Mouse (Mus musculus) ovary, postnatal 10 days (tissue): ENCODE measurements around the gene Wnt5a.
A peak's percentile ranks its signal among the peaks of the same experiment; 100 is the strongest.

Experiments
- DNase-seq: peaks from one replicate; pipeline ENCODE4 v3.0.0; 2022; ENCODE audit warnings: low spot score

Gene Wnt5a

DNA sequence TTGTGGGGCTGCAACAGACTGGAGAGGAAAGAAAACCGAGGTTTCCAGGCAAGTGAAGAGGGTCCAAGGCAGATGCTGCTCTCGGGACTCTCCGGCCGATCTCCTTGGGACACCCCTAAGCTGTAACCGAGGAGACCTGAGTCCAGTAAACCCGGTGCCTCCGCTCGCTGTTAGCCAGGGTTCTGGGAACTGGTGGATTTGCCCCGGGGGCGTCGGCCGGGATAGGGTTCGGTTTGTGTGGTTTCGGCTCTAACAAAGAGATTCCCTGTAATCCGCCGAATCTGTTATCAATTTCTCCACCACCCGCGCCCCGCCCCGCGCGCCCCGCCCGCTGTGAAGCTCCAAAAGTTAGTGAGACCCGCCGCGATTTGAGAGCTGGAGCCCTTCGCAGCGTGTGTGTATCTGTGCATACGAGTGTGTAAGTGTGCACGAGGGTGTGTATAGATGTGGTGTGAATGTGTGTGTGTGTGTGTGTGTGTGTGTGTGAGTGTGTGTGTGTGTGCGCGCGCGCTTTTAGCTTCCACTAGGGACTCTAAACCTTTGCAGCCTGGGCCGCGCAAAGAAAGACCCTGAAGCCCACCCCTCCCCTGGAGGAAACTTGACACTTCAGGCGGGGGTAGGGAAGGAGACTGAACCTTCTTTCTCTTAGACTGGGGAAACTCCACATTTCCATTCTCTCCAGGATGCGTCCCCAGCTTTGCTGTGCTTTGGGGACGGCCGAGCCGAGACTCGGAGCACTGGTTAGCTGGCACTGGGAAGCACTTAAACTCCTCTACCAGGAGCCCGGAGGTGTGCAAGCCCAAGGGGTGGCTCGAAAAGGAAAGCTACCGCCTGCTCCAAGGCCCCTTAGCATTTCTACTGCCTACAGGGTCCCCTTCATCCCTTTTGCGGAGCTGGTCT lies 5.1 kb downstream of the Wnt5a start:
- DNase-seq: peak; percentile 33

DNA sequence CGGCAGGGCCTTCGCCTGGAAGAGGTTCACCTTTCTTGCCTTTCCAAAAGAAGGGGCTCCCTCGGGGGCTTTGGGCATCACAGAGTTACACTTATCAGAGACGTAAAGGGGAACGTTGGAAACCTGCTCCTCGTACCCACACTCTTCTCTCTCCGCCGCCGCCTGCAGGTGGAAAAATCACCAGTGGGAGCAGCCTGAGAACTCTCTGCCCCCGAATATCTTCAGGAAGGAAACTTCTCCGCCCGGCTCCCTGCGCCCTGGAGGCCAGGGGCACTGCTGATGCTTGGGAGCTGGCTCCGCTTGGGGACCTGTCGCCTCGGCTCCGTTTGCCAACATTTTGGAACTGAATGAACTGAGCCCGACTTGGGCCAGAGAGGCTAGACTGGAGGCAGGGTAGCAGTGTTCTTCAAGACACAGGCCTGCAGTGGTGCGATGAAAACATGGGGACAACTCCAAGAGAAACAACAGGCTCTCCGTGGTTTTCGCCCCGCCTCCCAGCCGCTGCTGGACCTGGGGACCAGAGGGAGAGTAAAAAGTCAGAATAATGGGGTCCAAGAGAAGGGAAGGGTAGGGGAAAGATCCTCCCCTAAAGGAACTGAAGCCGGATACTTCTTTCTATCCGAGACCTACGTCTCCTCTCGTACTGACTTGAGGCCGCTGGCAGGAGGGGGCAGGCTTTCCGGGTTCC lies 5.9 kb downstream of the Wnt5a start:
- peak; percentile 24 for DNase-seq

DNA sequence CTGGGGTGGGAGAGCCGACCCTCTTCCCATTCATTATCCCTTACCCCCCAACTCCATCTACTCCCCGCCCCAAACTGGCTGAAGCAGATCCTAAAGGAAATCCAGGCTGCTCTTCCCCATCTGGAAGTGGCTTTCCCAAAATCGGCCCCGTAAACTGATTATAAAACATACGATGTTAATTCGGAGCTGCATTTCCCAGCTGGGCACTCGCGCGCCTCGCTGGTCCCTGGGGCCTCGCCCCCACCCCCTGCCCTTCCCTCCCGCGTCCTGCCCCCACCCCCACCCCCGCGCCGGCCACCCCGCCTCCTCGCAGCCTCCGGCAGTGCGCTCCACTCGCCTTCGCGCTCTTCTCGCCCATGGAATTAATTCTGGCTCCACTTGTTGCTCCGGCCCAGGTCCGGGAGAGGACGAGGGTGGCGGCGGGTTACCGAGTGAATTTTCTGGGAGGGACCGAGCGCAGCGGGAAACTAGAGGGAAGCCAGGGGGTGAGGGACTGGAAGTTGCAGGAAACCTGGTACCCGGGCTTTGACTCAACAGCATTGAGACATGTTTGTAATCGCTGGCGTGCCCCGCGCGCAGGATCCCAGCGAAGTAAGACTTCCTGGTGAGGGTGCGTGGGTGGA lies 6.6 kb downstream of the Wnt5a start:
- DNase-seq: peak; percentile 32

DNA sequence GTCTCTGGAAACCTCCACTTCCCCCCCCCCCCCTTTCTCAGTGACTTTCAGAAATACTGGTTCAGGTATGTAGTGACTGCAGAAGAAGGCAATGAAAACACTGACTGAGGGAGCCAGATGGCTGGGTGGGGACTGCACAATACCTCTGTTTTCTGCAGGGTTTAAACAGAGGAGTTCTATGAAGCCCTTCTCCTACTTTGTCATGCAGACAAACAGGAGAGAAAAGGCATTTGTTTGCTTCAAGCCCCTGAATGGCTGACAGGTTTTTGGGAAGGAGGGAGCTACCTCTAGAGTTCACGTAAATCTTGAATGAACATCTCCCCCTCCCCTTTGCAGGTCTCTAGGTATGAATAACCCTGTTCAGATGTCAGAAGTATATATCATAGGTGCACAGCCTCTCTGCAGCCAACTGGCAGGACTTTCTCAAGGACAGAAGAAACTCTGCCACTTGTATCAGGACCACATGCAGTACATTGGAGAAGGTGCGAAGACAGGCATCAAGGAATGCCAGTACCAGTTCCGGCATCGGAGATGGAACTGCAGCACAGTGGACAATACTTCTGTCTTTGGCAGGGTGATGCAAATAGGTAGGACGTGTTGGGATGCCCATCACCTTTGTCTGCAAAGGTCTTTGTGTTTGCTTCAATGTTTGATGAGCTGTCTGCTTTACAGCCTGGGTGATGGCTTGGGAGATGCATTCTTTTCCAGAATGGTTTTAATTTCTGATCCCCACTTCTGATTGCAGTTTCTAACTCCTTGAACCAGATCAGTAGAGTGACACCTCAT lies 8.4 kb downstream of the Wnt5a start:
- DNase-seq: no peak

DNA sequence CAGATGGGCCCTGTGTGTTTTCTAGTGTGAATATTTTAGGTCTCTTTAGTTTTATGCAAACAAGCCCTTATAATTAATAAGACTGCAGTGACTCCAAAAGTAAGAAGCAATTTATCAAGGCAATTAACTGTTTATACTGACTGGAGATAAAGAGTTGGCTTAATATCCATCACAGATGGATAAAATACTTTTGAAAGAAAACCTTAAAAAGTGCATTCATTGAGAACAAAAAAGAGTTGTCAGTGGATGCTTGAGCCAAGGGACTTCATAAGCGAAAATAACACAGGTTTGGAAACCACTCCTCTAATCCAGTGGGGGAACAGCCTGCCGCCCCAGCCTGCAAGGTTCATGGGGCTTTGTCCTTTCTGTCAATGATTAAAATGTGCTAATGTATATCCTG lies 9.6 kb downstream of the Wnt5a start:
- no peak for DNase-seq

DNA sequence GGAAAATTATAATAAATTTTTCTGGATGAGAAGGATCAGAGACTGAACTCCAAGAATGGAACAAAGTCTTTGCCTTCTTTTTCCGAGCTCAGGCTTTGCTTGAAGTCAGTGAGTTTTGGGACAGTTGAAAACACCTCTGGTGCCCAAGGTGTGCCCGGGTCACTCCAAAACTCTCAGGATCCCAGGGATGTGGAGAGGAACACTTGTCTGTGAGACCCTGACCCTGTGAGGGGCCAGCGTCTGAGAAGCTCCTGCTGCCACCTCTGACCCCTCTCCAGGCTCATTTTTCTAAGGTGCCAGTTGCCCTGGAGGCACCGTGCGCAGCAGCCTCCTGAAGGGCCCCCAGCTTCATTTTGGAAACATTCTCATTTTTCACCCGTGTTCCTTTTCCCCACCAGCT lies 10.8 kb downstream of the Wnt5a start:
- no peak for DNase-seq

DNA sequence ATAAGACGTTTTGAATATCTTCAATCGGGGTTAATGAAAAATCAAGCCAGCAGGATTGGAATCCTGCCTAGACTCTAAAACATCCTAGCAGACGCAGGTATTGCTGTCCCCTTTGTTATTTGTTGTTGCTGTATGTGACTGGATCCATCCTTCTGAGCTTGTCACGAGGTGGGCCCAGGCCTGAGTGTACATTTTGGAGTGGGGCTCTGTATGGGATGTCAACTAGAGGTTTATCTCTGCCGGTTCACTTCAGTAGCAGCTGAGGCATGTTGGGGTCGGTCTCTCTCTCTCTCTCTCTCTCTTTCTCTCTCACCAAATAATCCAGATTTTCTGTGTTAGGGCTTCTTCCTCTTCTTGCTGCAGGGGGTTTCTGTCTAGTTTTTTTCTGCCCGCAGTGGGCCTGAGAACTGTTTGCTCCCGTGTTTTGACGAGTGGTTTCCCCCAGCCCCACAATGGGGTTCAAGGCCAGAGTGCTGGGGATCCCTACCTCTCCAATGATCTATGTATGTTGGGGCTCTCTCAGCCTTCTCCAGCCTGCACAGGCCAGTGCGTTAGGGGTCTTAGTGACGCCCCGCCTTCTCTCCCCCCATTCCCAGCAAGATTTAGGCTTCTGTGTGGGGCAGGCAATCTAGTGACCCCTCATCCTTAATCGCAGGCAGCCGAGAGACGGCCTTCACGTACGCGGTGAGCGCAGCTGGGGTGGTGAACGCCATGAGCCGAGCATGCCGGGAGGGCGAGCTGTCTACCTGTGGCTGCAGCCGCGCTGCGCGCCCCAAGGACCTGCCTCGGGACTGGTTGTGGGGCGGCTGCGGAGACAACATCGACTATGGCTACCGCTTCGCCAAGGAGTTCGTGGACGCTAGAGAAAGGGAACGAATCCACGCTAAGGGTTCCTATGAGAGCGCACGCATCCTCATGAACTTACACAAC lies 13.3 kb downstream of the Wnt5a start:
- DNase-seq: no peak

DNA sequence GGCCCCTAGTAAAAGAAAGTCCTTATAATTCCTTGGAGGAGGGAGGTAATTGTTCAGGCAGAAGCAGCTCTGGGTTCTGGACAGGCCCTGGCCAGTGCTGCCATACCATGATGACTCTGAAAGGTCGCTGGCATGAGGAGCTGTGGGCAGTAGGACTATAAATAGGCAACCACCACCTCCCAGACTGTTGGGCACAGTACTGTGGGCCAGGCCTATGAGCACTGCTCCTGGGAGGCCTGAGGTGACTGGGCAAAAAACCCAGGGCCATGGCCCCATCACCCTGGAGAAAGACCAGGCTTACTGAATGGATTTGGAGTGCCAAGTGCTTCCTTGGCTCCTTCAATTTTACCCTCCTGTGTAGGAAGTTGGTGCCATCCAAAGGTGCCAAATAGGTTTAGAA lies 16.6 kb downstream of the Wnt5a start:
- no peak for DNase-seq

DNA sequence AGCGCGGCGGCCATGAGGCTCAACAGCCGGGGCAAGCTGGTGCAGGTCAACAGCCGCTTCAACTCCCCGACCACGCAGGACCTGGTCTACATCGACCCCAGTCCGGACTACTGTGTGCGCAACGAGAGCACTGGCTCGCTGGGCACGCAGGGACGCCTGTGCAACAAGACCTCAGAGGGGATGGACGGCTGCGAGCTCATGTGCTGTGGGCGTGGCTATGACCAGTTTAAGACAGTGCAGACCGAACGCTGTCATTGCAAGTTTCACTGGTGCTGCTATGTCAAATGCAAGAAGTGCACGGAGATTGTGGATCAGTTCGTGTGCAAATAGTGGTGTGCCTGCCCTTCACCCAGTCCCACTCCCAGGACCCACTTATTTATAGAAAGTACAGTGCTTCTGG lies 18.1 kb downstream of the Wnt5a start:
- no peak for DNase-seq

DNA sequence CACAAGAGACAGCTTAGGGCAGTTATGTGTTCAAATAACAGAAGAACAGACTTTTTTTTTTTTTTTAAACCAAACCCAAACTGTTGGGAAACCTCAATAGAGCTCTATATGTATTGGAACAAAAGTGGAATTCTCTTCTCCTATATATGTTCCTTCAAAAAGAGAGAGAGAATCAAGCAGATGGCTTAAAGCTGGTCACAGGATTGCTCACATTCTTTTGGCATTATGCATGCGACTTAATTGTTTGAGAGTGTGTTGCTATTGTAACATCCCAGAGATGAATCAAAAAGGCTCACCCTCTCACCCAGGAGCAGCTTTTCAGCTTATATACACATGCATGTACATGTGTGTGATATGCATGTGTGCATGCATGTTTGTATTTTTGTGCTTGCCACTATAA lies 21.0 kb downstream of the Wnt5a start:
- no peak for DNase-seq

DNA sequence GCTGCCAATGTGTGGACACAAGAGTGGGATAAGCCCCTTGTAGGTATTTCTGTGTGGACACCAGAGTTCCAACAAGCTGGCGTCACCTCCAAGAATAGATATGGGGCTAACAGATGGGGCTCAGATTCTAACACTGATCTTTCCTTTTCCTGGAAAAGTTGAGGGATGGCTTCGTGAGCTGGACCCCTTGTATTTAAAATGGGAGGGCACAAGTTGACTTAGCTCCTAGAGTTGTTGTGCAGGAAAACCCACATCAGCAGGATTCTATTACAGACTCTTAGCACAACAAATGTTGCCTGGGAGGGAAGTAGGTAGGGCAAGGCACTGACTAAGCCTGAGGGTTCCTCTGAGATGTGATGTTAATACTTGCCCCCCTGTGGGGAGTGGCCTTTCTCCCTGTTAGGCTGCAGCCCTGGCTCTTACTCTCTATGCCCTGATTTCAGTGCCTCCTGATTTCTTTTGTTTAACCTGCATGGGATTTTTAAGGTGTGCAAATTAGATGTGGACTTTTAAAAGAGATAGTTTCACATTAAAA lies 23.7 kb downstream of the Wnt5a start:
- no peak for DNase-seq

DNA sequence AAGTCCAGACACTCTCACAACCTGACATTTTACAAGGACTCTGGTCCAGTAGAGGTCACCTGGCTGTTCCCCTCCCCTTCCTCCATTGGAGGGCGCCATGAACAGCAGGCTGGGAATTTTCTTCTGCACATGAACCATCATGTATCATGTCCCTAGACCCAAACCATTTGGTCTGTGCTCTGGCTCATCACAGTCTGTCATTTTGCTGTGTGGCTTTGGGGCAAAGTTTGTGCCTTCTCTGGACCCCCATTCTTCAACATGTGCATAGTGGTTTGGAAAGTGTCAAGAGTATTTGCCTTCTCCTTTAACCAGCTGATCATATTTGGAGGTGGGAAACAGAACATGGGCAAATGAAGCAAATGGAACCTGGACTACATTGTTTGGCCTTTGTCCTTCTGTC lies 27.0 kb downstream of the Wnt5a start:
- no peak for DNase-seq

DNA sequence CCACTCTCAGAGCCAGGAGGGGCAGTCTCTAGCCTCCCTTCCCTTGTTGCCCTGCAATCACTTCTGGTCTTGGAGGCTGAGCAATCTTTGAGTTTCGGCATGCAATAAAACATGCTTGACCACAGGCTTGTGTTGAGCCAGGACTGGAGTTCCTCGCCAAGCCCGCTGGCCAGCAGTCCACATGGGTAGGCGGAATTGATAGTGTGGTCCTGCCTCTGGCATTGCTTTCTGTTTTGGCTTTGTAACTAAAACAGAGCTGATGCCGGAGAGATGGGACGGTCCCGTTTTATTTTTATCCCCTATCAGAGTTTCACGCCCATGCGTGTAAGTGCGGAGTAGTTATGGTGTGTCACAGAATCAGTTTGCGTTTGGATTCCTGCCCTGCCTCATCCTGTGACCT lies 28.4 kb downstream of the Wnt5a start:
- DNase-seq: no peak

DNA sequence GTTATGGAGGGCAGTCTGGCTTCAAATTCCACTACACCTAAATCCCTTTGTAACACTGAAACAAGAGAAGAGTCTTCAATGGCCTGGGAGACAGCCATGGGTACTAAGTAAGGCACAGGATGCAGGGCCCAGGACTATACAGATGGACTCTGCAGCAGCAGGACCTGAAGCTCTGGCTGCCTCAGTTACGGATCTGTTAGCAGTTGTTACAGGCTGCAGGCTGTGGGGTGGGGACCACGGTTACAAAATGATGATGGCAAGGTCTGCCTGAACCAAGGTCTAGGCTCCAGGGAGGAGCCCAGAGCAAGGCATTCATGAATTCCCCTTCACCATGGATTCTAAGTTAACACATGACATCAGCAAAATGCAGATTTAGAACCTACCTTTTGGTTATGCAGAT lies 29.3 kb downstream of the Wnt5a start:
- no peak for DNase-seq

DNA sequence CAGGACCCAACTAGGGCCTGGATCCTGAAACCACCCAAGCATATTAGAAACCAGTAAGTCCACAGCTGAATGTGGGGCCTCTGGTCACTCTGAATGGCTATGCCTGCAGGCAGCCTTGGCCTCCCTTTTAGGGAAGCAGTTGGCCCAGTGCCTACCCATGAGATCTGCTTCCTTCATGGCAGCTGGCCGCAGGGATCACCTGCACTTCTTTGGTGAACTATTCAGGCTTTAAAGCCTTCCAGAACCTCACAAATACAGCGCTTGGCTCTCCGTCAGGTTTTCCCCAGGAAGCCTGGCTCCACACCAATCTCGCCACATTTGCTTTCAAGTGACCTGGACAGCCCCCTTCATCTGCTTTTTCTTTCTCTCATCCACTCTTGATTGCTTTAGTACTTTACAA lies 31.3 kb downstream of the Wnt5a start:
- no peak for DNase-seq

DNA sequence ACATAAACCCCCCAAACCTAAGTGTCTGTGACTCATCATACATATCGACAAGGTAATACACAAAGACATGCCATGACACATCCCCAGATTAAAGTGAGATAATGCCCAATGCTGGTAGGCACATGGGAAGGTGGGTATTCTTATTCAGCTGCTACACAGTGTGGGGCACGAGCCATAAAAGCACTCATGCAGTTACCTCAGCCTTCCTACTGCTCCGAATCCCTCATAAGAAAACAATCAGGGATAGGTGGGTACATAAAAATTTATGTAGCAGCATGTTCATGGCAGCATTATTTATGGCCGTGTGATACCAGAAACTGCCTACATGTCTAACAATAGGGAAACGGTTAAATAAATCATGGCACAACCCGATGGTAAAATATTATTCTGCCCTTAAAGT lies 35.0 kb downstream of the Wnt5a start:
- DNase-seq: no peak

DNA sequence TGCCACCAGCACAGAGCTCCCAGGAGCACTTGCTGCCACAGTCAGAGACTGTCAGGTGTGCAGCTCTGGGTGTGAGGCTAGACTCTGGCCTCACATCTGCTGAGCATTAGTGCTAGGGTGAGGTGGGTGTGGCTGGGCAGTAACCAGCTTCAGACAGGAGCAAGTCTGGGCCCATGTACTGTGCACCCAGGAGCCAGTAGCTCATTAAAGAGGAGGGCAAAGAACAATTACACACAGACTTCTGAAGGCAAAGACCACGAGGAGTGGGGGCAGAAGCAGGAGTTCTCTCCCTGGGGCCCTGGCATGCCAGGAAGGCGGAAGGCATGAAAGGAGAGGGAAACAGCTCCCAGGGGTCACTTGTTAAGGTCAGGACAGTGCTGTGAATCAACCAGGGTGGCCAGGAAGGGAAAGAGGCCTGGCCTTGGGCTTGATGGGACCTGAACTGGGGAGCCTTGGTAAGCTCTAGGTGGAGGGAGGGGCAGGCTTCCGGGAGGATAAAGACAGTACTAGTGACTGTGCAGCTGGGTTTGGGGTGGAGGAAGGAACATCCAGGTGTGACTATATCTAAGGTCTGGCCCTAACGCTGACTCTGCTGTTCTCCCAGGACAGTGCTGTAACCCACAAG lies 37.7 kb downstream of the Wnt5a start:
- no peak for DNase-seq

DNA sequence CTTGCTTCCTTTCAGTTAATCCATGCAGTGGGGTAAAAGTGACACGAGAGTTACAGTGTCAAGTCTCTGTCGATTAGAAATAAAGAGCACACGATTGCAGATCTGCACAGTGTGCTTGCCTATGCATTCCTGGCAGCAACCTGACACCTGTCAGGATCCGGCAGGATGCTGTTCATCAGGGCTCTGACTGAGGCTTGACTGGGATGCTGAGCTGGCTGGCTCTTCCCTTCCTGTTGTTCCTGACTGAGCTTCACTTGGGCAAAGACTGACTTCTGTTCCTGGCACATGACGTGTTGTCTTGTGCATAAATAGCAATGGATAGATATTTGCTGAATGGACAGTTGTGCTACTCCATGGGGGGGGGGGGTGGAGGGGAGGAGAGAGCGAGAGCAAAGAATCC lies 57.3 kb downstream of the Wnt5a start:
- no peak for DNase-seq
